Mouse (Mus musculus): ENCODE measurements around the gene Prg2. TPM values are rescaled to one million over a fixed set of nuclear protein-coding genes. Genes with fewer than 3 reads are reported as not detected.

Prg2 gene
- total RNA-seq (2015; ENCODE audit: low replicate concordance) (91.5 and 93.5 TPM in 2 replicates), total RNA-seq (2017; ENCODE audit: low replicate concordance) (123 and 136 TPM in 2 replicates)

DNA sequence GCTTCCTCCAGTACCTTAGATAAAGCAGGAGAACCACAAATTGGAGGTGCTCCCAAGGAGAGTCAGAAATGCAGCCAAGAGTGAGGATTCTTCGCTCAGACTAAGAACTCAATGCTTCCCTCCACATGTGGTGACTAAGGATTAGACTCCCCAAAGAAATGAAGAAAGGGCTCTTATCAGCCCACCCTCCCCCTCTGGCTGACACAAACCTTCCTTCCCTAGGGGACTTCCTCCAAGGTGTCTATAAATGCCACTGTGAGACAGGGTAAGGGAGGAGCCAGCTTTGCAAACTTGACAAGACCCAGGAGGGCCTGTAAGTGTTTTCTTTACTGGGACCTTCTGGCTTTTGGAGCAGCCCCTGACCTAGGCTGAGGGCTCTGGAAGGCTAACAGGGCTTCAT is at the start of gene Prg2:
TSS of gene Prg2 (plus strand) at position 274 of the 400 bp plus-strand sequence.
- no peak for ATAC-seq (replicated peaks; ENCODE audit: low FRiP score, poor library complexity, severe bottlenecking)

GRCm38 (mm10) chr2:84933992-84934648 is 46.1 kb upstream of the Prg2 start:
- ATAC-seq (replicated peaks; ENCODE audit: low FRiP score, poor library complexity, severe bottlenecking), result no peak

DNA sequence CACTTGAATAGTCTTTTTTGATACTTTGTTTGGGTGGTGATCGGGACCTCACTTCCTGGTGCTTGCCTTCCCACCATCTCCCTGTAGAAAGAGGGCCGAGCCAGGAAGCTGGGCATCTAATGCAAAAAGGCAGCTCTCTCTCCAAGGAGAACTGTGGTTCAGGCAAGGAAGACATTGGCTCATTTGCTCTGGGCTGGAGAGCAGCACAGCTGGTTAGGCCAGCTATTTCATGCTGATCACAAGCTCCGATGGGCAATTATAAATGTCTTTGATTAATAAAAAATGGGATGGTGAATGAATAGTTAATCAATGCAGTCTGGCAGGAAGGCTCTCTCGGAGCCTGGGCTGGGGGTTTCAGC is 45.6 kb upstream of the Prg2 start:
- ATAC-seq (replicated peaks; ENCODE audit: low FRiP score, poor library complexity, severe bottlenecking), result no peak

- no peak for ATAC-seq (replicated peaks; ENCODE audit: low FRiP score, poor library complexity, severe bottlenecking)
Measured at GRCm38 (mm10) chr2:84935065-84935464, 45.2 kb upstream of the Prg2 start.

GRCm38 (mm10) chr2:84936474-84937429 is 43.5 kb upstream of the Prg2 start, which contains the start of gene Slc43a3:
Slc43a3 (plus strand) TSS chr2:84936579.
- ATAC-seq (replicated peaks; ENCODE audit: low FRiP score, poor library complexity, severe bottlenecking), result peak; percentile 68

DNA sequence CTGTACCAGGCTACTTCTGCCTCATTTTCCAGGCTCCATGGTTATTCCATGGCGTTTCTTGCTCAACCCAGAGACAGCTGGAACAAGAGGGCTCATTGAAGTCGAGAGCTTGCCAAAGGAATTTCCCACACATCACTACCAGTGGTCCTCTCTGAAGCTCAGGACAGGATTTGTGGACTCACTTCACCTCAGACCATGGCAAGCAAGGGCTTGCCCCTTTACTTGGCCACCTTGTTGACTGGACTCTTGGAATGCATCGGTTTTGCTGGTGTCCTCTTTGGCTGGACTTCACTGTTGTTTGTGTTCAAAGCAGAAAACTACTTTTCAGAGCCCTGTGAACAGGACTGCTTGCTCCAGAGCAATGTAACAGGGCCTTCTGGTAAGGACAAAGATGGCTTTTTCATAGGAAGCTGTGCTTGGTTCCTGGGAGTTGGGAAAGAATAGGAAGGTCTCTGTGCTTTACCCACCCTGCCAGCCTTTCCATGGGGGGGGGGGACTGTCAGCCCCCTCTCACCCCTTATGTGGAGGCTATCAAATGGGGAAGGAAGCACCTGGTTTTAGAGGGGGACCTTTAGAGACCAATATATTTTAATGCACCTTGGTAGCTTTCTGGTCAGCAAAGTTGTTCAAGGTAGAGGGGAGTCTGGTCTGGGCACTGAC is 42.6 kb upstream of the Prg2 start:
- no peak for ATAC-seq (replicated peaks; ENCODE audit: low FRiP score, poor library complexity, severe bottlenecking)

DNA sequence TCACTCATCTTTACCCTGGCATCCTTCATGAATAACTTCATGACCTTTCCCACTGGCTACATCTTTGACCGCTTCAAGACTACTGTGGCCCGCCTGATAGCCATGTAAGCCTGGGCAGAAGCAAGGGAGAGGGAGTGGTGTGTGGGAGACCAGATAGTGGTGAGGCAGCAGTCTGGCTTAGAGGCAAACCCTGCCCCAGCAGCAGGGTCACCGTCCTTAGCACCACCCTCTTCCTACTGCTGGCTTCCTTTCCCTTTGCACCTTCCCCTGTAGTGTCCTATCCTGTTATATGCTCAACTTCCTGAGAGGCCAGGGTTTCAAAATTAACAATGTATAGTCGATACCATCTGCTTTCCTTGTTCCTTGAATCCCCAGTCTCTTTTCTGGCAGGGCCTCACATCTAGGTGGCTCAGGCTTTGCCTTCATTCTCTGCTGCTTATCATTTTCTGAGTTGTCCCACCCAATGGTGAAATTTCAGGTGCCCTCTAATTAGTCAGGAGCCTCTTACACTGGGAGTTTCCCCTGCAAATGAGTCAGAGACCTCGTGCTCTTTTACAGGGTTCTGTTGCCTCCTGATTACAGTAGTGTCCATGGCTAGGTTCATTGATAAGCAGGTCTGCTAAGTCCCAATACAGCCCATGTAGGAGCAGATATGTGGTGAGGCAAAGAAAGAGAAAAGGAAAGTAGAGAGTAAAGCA is 41.9 kb upstream of the Prg2 start:
- peak; percentile 85 for ATAC-seq (replicated peaks; ENCODE audit: low FRiP score, poor library complexity, severe bottlenecking)

DNA sequence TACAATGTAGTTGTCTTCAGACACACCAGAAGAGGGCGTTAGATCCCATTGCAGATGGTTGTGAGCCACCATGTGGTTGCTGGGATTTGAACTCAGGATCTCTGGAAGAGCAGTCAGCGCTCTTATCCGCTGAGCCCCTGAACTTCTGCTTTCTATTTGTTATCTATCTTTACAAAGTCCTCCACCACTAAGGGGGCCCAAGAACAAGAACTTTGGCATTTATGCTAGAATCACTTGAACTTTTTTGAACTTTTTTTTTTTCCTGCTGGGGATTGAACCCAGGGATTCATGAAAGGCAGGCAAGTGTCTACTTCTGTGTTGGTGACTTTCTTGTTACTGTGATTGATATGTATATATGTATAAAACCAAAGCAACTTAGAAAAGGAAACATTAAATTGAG is 41.0 kb upstream of the Prg2 start:
- ATAC-seq (replicated peaks; ENCODE audit: low FRiP score, poor library complexity, severe bottlenecking), result no peak

- ATAC-seq (replicated peaks; ENCODE audit: low FRiP score, poor library complexity, severe bottlenecking), result peak; percentile 35
Measured at GRCm38 (mm10) chr2:84939711-84940110, 40.5 kb upstream of the Prg2 start.

- ATAC-seq (replicated peaks; ENCODE audit: low FRiP score, poor library complexity, severe bottlenecking), result no peak
Measured at GRCm38 (mm10) chr2:84941332-84941731, 38.9 kb upstream of the Prg2 start.

GRCm38 (mm10) chr2:84941795-84942194 is 38.5 kb upstream of the Prg2 start:
- ATAC-seq (replicated peaks; ENCODE audit: low FRiP score, poor library complexity, severe bottlenecking), result no peak

GRCm38 (mm10) chr2:84947154-84947771 is 33.0 kb upstream of the Prg2 start:
- ATAC-seq (replicated peaks; ENCODE audit: low FRiP score, poor library complexity, severe bottlenecking), result no peak

DNA sequence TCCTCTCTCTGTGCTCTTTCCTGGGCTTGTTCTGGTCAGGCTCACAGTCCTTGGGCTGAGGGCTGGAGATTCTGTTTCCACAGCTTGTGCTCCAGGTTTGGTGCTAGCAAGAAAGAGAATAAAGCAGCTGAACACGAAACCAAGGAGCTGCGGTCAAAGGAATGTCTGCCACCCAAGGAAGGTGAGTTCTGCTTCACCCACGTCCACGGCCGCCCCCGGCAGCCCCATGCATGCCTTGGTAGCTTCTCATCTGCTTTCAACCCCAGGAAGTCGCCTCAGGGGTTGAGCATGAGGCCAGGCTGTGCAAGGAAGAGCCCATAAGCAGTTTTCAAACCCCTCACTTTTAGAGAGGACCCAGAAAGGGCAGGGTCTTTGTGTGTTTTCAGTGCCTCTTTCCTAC is 32.0 kb upstream of the Prg2 start:
- no peak for ATAC-seq (replicated peaks; ENCODE audit: low FRiP score, poor library complexity, severe bottlenecking)

- no peak for ATAC-seq (replicated peaks; ENCODE audit: low FRiP score, poor library complexity, severe bottlenecking)
Measured at GRCm38 (mm10) chr2:84948721-84949120, 31.5 kb upstream of the Prg2 start.

- ATAC-seq (replicated peaks; ENCODE audit: low FRiP score, poor library complexity, severe bottlenecking), result no peak
Measured at GRCm38 (mm10) chr2:84951027-84951426, 29.2 kb upstream of the Prg2 start.

- ATAC-seq (replicated peaks; ENCODE audit: low FRiP score, poor library complexity, severe bottlenecking), result no peak
Measured at GRCm38 (mm10) chr2:84952251-84952650, 28.0 kb upstream of the Prg2 start.

DNA sequence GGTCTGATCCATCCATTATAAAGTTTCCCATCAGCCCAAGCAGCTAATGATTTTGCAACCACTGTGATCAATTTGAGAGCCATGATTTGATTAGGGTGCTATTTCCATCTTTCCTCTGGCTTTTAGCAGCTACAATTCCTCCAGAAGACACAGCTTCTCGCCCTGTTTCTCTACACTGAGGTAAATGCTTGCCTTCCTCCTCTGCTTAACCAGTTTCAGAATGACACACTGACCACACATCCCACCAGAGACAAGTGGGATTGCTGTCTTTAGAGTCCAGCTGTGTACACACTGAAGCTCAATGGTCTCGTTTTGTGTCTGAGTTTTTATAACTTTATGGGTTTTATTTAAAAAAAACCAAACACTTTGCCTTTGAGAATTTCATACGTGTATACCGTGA is 27.6 kb upstream of the Prg2 start:
- ATAC-seq (replicated peaks; ENCODE audit: low FRiP score, poor library complexity, severe bottlenecking), result no peak

GRCm38 (mm10) chr2:84955435-84955834 is 24.8 kb upstream of the Prg2 start:
- no peak for ATAC-seq (replicated peaks; ENCODE audit: low FRiP score, poor library complexity, severe bottlenecking)

DNA sequence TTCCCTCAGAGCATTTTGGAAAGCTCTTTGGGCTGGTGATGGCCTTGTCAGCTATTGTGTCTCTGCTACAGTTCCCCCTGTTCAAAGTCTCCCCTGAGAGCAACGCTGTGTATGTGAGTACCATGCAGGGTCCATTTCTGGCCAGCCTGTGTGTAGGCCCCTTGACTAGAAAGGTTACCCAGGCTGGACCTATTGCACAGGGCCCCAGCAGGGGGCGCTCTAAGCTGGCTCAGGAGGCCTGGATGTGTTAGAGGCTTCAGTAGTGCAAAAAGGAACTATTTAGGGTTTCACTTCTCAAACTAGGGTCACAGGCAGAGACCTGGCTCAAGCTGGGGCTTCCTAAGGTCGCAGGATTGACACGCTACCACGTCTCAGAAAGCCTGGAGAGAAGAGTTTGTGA is 24.0 kb upstream of the Prg2 start:
- ATAC-seq (replicated peaks; ENCODE audit: low FRiP score, poor library complexity, severe bottlenecking), result peak; percentile 63
